Mouse (Mus musculus): ENCODE results near the gene 4921511M17Rik.
"Not testable (repeated sequence)": the region's sequence is repeated elsewhere in the genome, so short reads cannot be mapped to it uniquely, and the experiment has no call there.

Gene 4921511M17Rik

DNA sequence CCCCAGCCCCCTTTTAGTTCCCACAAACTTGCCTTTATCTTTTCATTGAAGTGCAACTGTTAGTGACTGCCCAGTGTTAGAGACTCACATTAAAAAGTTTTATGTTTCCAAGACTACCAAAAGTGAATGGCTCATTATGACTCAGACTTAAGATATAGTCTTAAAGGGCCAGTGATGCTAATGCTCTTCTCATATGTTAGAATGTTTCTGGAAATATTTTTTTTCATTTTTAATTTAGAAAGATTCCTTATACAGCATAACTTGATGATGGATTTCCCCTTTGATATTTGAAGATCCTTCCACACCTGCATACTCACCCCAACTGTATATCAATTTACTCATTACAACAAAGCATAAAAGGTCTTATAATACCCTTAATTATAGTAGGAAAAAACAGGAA is at the start of gene 4921511M17Rik:
TSS of gene 4921511M17Rik (minus strand) at position 101 of the 400 bp plus-strand sequence.
- in situ Hi-C loops (cut with MboI; ENCODE audit: low sequenced_read_pairs) = not testable (repeated sequence)

DNA sequence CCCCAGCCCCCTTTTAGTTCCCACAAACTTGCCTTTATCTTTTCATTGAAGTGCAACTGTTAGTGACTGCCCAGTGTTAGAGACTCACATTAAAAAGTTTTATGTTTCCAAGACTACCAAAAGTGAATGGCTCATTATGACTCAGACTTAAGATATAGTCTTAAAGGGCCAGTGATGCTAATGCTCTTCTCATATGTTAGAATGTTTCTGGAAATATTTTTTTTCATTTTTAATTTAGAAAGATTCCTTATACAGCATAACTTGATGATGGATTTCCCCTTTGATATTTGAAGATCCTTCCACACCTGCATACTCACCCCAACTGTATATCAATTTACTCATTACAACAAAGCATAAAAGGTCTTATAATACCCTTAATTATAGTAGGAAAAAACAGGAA is 21.3 kb upstream of the 4921511M17Rik start, which contains the start of gene Gm10057:
TSS of gene Gm10057 (minus strand) at position 101 of the 400 bp plus-strand sequence.
- in situ Hi-C loops (cut with MboI; ENCODE audit: low sequenced_read_pairs) = not testable (repeated sequence)

DNA sequence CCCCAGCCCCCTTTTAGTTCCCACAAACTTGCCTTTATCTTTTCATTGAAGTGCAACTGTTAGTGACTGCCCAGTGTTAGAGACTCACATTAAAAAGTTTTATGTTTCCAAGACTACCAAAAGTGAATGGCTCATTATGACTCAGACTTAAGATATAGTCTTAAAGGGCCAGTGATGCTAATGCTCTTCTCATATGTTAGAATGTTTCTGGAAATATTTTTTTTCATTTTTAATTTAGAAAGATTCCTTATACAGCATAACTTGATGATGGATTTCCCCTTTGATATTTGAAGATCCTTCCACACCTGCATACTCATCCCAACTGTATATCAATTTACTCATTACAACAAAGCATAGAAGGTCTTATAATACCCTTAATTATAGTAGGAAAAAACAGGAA is 21.1 kb downstream of the 4921511M17Rik start, which contains the start of gene Samt1:
TSS of gene Samt1 (minus strand) at position 101 of the 400 bp plus-strand sequence.
- in situ Hi-C loops (cut with MboI; ENCODE audit: low sequenced_read_pairs) = not testable (repeated sequence)

DNA sequence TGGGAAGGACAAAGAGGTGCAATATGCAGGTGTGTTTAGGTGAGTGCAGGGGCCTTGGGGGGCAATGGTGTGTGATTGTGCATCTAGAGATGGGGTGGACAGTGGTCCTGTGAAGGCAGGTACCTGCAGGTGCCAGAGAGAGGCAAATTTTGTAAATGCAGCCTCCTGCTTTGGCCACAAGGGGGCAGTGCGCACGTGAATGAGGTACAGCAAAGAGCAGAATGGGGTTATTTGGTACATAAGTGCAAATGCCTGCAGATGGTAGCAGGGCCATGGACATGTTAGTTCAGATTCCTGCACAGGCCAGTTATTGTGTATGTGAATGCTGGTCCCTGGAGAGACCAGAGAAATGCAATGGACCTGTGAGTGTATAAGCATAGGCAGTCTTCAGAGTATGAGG is 56.7 kb downstream of the 4921511M17Rik start:
- in situ Hi-C loops (cut with MboI; ENCODE audit: low sequenced_read_pairs) = not testable (repeated sequence)

DNA sequence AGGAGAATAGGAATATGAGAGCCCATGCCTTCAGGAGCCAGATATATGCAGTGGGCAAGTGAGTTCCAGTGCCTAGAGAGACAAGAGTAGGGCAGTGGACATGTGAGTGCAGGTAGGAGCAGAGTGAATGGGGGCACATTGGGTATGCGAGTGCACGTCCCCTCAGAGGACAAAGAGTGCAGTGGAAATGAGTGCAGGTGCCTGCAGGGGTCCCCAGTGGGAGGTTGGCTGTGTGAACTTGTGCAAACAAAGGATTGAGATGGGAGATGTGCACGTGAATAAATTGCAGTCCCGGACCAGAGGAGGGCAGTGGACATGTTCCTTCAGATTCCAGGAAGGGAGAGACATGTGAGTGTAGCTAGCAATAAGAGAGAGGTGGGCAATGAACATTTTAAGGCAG is 57.2 kb downstream of the 4921511M17Rik start:
- in situ Hi-C loops (cut with MboI; ENCODE audit: low sequenced_read_pairs) = not testable (repeated sequence)

DNA sequence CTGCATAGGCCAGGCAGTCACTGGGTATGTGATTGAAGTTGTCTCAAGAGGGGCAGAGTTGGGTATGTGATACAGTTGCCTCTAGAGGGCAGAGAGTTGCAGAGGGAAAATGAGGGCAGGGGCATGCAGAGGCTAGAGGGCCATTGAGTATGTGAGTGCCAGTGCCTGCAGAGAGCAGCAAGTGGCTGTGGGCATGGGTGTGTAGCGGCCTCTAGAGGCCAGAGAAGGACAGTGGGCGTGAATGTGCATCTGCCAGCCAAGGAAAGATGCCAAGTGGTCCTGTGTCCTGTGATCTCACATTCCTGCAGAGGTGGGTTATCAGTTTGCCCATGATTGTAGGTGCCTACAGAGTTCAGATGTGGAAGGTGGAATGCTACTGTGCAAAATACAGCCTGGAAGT is 59.2 kb downstream of the 4921511M17Rik start:
- in situ Hi-C loops (cut with MboI; ENCODE audit: low sequenced_read_pairs) = no loop called here

Data from CH12F3 (cell line).